Mouse (Mus musculus) C2C12 (cell line): ENCODE data around the gene Etfa. TPM values are rescaled to one million over a fixed set of nuclear protein-coding genes. Genes with fewer than 3 reads are reported as not detected.

Experiments used
- H3K27me3 ChIP-seq: one replicate; pipeline ENCODE4 v1.6.1; 2011; ENCODE audit not compliant: control insufficient read depth, insufficient read depth, insufficient read length
- H3K36me3 ChIP-seq: one replicate; pipeline ENCODE4 v1.6.1; 2011; ENCODE audit not compliant: control insufficient read depth, insufficient read depth
- H3K4me3 ChIP-seq: one replicate; pipeline ENCODE4 v1.5.1; 2011; ENCODE audit warnings: mild to moderate bottlenecking, control low read depth; ENCODE audit not compliant: poor library complexity, insufficient read depth, severe bottlenecking
- H3K79me2 ChIP-seq: one replicate; pipeline ENCODE4 v1.6.1; 2011; ENCODE audit not compliant: control insufficient read depth, insufficient read depth
- H3K79me3 ChIP-seq: one replicate; pipeline ENCODE4 v1.6.1; 2011; ENCODE audit warnings: low read depth, control low read depth
- H3ac ChIP-seq: one replicate; pipeline ENCODE3; 2011; ENCODE audit warnings: low read depth; ENCODE audit not compliant: control insufficient read depth, insufficient read length
- CEBPB ChIP-seq: IDR thresholded peaks from one replicate; pipeline ENCODE4 v1.6.1; 2011; ENCODE audit warnings: low read depth, mild to moderate bottlenecking, control low read depth, moderate library complexity
- CTCF ChIP-seq: IDR thresholded peaks from one replicate; pipeline ENCODE4 v1.5.1; 2011; ENCODE audit not compliant: control insufficient read depth, insufficient read depth, insufficient read length
- FOSL1 ChIP-seq: IDR thresholded peaks from one replicate; pipeline ENCODE4 v1.8.0; 2011; ENCODE audit warnings: mild to moderate bottlenecking, low read length; ENCODE audit not compliant: poor library complexity, insufficient read depth, severe bottlenecking
- MAX ChIP-seq: IDR thresholded peaks from one replicate; pipeline ENCODE4 v1.6.1; 2011; ENCODE audit warnings: mild to moderate bottlenecking, control low read depth
- MYOD1 ChIP-seq: IDR thresholded peaks from one replicate; pipeline ENCODE4 v1.6.1; 2011; ENCODE audit warnings: low read depth; ENCODE audit not compliant: control insufficient read depth, insufficient read length
- MYOG ChIP-seq: IDR thresholded peaks from one replicate; pipeline ENCODE4 v1.6.1; 2011; ENCODE audit not compliant: control insufficient read depth, insufficient read length; ENCODE audit errors: extremely low read depth
- USF1 ChIP-seq: IDR thresholded peaks from one replicate; pipeline ENCODE4 v1.6.1; 2011; ENCODE audit warnings: low read depth, mild to moderate bottlenecking, control low read depth, moderate library complexity
- polyA plus RNA-seq: library from polyadenylated mRNA; unstranded; fragments of >200 nt; fragmentation: generic; extraction: Trizol; gene quantifications from one replicate; pipeline ENCODE4 v1.2.1, GENCODE M21; 2012; ENCODE audit warnings: missing spikeins

The Etfa gene
- polyA plus RNA-seq, 1 experiment, result 87.7 TPM

- no peak overlapping the region for H3ac ChIP-seq
- H3K79me3 ChIP-seq, result no peaks in the 10 kb centered on the region
- TF ChIP-seq MYOD1, result no peak
- no peak for TF ChIP-seq FOSL1
- no peak for TF ChIP-seq MAX
- no peak for TF ChIP-seq CEBPB
- no peak for TF ChIP-seq CTCF
- TF ChIP-seq USF1, result no peak
- TF ChIP-seq MYOG, result no peak
- H3K27me3 ChIP-seq, result no peaks in the 10 kb centered on the region
- H3K79me2 ChIP-seq, result no peaks in the 10 kb centered on the region
- no peak overlapping the region for H3K4me3 ChIP-seq
- H3K36me3 ChIP-seq, result no peaks in the 10 kb centered on the region
These were observed 33.6 kb upstream of the Etfa start for GRCm38 (mm10) chr9:55545556-55546175.

DNA sequence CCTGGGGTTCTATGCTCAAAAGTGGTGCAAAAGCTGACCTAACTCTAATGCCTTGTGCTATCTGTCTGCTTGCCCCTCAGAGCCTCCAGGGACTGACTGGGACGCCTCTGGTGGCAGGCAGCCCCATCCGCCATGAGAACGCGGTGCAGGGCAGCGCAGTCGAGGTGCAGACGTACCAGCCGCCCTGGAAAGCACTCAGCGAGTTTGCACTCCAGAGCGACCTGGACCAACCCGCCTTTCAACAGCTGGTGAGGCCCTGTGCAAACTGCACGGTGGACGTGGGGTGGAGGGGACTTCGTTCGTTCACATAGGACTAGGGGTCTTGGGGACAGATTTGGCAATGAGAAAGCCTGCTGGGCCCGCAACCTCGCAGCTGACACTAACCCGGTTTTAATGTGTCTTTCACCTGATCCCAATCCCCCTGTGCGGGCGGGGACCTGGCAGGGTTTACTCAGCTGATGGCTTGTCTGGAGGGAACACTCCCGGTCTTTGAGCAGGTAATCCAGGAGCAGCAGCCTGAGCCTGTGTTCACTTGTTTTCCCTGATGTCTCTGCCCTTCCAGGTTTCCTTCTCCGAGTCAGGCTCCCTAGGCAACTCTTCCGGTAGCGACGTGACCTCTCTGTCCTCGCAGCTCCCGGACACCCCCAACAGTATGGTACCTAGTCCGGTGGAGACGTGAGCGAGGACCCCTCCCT is 33.0 kb upstream of the Etfa start:
- no peaks in the 10 kb centered on the region for H3K36me3 ChIP-seq
- no peaks in the 10 kb centered on the region for H3K79me3 ChIP-seq
- H3K27me3 ChIP-seq, result no peaks in the 10 kb centered on the region
- H3K4me3 ChIP-seq, result no peak overlapping the region
- no peaks in the 10 kb centered on the region for H3K79me2 ChIP-seq
- TF ChIP-seq MAX, result no peak
- no peak for TF ChIP-seq FOSL1
- TF ChIP-seq CEBPB, result no peak
- TF ChIP-seq CTCF, result no peak
- TF ChIP-seq MYOG, result no peak
- TF ChIP-seq MYOD1, result no peak
- no peak for TF ChIP-seq USF1
- H3ac ChIP-seq, result no peak overlapping the region

GRCm38 (mm10) chr9:55543703-55544401 is 31.8 kb upstream of the Etfa start:
- H3ac ChIP-seq, result no peak overlapping the region
- H3K79me2 ChIP-seq, result no peaks in the 10 kb centered on the region
- no peaks in the 10 kb centered on the region for H3K27me3 ChIP-seq
- no peaks in the 10 kb centered on the region for H3K36me3 ChIP-seq
- no peaks in the 10 kb centered on the region for H3K79me3 ChIP-seq
- TF ChIP-seq CTCF (no peak), MAX (no peak), FOSL1 (no peak), MYOG (no peak), CEBPB (no peak), USF1 (no peak), MYOD1 (no peak)
- H3K4me3 ChIP-seq, result no peak overlapping the region

DNA sequence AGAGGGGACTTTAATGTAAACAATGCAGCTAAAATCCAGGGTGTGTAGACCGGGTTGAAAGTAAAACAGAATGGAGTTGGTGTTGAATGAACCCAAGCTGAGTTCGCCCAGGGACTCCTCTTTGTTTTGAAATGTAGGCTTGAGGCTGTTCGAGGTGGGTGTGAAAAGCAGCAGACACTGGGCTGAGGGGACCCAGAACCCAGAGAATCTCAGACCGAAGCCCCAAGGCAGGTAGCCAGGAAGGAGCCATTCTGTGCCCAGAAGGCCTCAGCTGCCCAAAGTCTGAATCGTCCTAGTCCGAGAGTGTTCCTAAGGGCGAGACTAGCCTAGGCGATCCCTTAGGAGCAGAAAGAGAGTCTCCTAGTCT is 31.3 kb upstream of the Etfa start:
- Histone ChIP-seq H3ac (no peak overlapping the region), H3K4me3 (no peak overlapping the region), H3K79me2 (no peaks in the 10 kb centered on the region), H3K36me3 (no peaks in the 10 kb centered on the region), H3K79me3 (no peaks in the 10 kb centered on the region), H3K27me3 (no peaks in the 10 kb centered on the region)
- TF ChIP-seq CEBPB, result no peak
- TF ChIP-seq USF1, result no peak
- TF ChIP-seq MYOG, result no peak

DNA sequence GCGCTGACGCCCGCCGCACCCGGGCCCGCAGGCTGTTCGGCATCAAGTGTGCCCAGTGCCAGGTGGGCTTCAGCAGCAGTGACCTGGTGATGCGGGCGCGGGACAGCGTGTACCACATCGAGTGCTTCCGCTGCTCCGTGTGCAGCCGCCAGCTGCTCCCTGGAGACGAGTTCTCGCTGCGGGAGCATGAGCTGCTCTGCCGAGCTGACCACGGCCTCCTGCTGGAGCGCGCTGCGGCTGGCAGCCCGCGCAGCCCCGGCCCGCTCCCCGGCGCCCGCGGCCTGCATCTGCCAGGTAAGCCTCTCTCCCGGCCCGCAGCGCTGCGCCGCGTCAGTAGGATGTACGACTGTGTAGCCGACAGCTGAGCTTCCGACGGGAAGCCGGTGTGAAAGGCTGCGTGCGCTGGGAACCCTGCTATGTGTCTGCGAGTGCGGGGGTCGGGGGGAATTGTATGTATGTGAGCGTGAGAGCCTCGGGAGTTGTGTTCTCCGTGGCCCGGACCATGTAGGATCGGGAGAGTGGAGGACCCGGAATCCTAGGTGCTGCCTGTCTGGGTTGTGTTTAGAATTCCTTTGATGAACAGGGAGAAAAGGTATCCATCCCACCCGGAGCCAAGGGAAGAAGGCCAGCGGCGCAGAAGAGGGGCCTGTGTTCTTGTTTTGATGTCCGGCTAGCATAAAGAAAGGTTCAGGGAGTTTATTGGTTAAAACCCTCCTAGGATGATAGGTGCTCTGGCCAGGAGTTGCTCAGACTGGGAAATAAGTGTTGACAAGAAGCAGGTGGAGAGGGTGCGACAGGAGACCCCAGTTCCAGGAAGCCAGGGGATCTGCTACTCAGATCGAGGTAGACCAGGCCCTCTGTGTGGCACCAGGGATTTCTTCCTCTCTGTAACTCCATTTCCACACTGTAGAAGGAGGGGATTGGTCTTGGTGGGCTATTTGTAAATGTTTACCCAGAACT is 30.6 kb upstream of the Etfa start:
- TF ChIP-seq CTCF (no peak), MYOG (no peak), MAX (no peak), FOSL1 (no peak), MYOD1 (no peak), CEBPB (no peak), USF1 (no peak)
- H3K4me3 ChIP-seq, result peak overlapping the region; percentile 35

More for the DNA sequence above, 30.6 kb upstream of the Etfa start:
- Histone ChIP-seq H3K27me3 (no peaks in the 10 kb centered on the region), H3K36me3 (no peaks in the 10 kb centered on the region), H3K79me2 (no peaks in the 10 kb centered on the region), H3ac (no peak overlapping the region), H3K79me3 (no peaks in the 10 kb centered on the region)
